Mouse (Mus musculus) liver, postnatal 0 days (tissue): ENCODE data around the gene Rasgef1b.

ENCODE experiments used
- CTCF ChIP-seq: sonication (generic); IDR thresholded peaks from 2 replicates; pipeline ENCODE4 v1.5.1; 2016; ENCODE audit warnings: antibody characterized with exemption, low read depth
- EP300 ChIP-seq: IDR thresholded peaks from 2 replicates; pipeline ENCODE4 v1.6.1; 2016; ENCODE audit warnings: antibody characterized with exemption, low read depth, mild to moderate bottlenecking

GRCm38 (mm10) chr5:99248501-99248900 is 480.4 kb downstream of the Rasgef1b start:
- TF ChIP-seq CTCF (peak; percentile 98), EP300 (no peak)
